Mouse (Mus musculus) midbrain, embryonic 16.5 days (tissue): Measurements from ENCODE around the gene Tmem270. TPM values are rescaled to one million over a fixed set of nuclear protein-coding genes. Genes with fewer than 3 reads are reported as not detected.
A peak's percentile ranks its signal among the peaks of the same experiment; 100 is the strongest.

Experiments
- ATAC-seq: fragments of 200-750 bp; cut with Nextera tagmentation; 2 replicates; pipeline ENCODE4 v1.8.0; 2017; ENCODE audit warnings: moderate TSS enrichment
- H3K27ac ChIP-seq: fragments of 300-500 bp; sonication (generic); 2 replicates; pipeline ENCODE4 v1.5.1; 2014; ENCODE audit warnings: mild to moderate bottlenecking, low read length, mixed read lengths
- H3K27me3 ChIP-seq: fragments of 300-500 bp; sonication (generic); 2 replicates; pipeline ENCODE4 v1.6.1; 2014; ENCODE audit warnings: low read depth, low read length, mixed read lengths; ENCODE audit not compliant: control insufficient read depth, insufficient read depth
- H3K36me3 ChIP-seq: fragments of 300-500 bp; sonication (generic); 2 replicates; pipeline ENCODE4 v1.6.1; 2014; ENCODE audit warnings: mild to moderate bottlenecking, low read length, moderate library complexity, mixed read lengths; ENCODE audit not compliant: control insufficient read depth, insufficient read depth
- H3K4me1 ChIP-seq: fragments of 300-500 bp; sonication (generic); 2 replicates; pipeline ENCODE4 v1.6.1; 2014; ENCODE audit warnings: mild to moderate bottlenecking, low read length, mixed read lengths; ENCODE audit not compliant: control insufficient read depth, insufficient read depth
- H3K4me2 ChIP-seq: fragments of 300-500 bp; sonication (generic); 2 replicates; pipeline ENCODE4 v1.6.1; 2014; ENCODE audit warnings: mild to moderate bottlenecking, low read length, mixed read lengths
- H3K4me3 ChIP-seq: fragments of 300-500 bp; sonication (generic); 2 replicates; pipeline ENCODE4 v1.5.1; 2014; ENCODE audit warnings: low read depth, mild to moderate bottlenecking, low read length, moderate library complexity, mixed read lengths
- H3K9ac ChIP-seq: fragments of 300-500 bp; sonication (generic); 2 replicates; pipeline ENCODE4 v1.6.1; 2014; ENCODE audit warnings: low read depth, low read length, mixed read lengths
- H3K9me3 ChIP-seq: fragments of 300-500 bp; sonication (generic); replicated peaks from 2 replicates; pipeline ENCODE4 v1.6.1; 2014; ENCODE audit warnings: mild to moderate bottlenecking, low read length, mixed read lengths; ENCODE audit not compliant: control insufficient read depth, poor library complexity, severe bottlenecking
- WGBS: fragments of 180-500 bp; shearing (Covaris S2); extraction: QIAGEN DNeasy Blood & Tissue Kit; methylation state at CpG from one replicate; pipeline ENCODE4 v1.1.7; 2014; 5-methylcytosine and 5-hydroxymethylcytosine counted together
- polyA plus RNA-seq: library from polyadenylated mRNA; unstranded; fragments of >200 nt; fragmentation: Nextera tagmentation; extraction: Ambion mirVana; gene quantifications from 2 replicates; pipeline ENCODE4 v1.2.1, GENCODE M21; 2015

Gene Tmem270
- polyA plus RNA-seq, 1 experiment from 2014 or later, result not detected

GRCm38 (mm10) chr5:134897596-134897995 is 8.9 kb downstream of the Tmem270 start:
- Histone ChIP-seq H3K4me2 (no peak overlapping the region), H3K4me3 (no peak overlapping the region), H3K27ac (no peak overlapping the region), H3K9me3 (no peaks in the 10 kb centered on the region), H3K36me3 (no peaks in the 10 kb centered on the region), H3K9ac (no peak overlapping the region), H3K4me1 (peaks cover 2% of the 10 kb centered on the region; the same call in 1 of the 2 replicates), H3K27me3 (no peaks in the 10 kb centered on the region)
- ATAC-seq, result no peak
- 84% methylated on average over 17 of the region's 17 CpGs for WGBS

- ATAC-seq, result no peak
- WGBS, result 83% methylated on average over 8 of the region's 8 CpGs
- no peaks in the 10 kb centered on the region for H3K9me3 ChIP-seq
- H3K4me1 ChIP-seq, result peaks cover 2% of the 10 kb centered on the region; the same call in 1 of the 2 replicates
- H3K4me3 ChIP-seq, result no peak overlapping the region
- H3K9ac ChIP-seq, result no peak overlapping the region
- H3K36me3 ChIP-seq, result no peaks in the 10 kb centered on the region
- H3K27me3 ChIP-seq, result no peaks in the 10 kb centered on the region
- H3K4me2 ChIP-seq, result no peak overlapping the region
- no peak overlapping the region for H3K27ac ChIP-seq
Observed at GRCm38 (mm10) chr5:134896965-134897364, 9.6 kb downstream of the Tmem270 start.

GRCm38 (mm10) chr5:134895291-134895690 is 11.2 kb downstream of the Tmem270 start:
- H3K27me3 ChIP-seq, result no peaks in the 10 kb centered on the region
- no peaks in the 10 kb centered on the region for H3K9me3 ChIP-seq
- H3K9ac ChIP-seq, result no peak overlapping the region
- no peak overlapping the region for H3K27ac ChIP-seq
- 72% methylated on average over 8 of the region's 8 CpGs for WGBS
- ATAC-seq, result no peak
- no peaks in the 10 kb centered on the region for H3K36me3 ChIP-seq
- H3K4me2 ChIP-seq, result no peak overlapping the region
- no peak overlapping the region for H3K4me3 ChIP-seq
- H3K4me1 ChIP-seq, result no peaks in the 10 kb centered on the region

GRCm38 (mm10) chr5:134892717-134893116 is 13.8 kb downstream of the Tmem270 start:
- H3K4me2 ChIP-seq, result no peak overlapping the region
- ATAC-seq, result no peak
- H3K4me3 ChIP-seq, result no peak overlapping the region
- H3K9ac ChIP-seq, result no peak overlapping the region
- H3K36me3 ChIP-seq, result no peaks in the 10 kb centered on the region
- no peaks in the 10 kb centered on the region for H3K4me1 ChIP-seq
- WGBS, result 80% methylated on average over 5 of the region's 5 CpGs
- H3K9me3 ChIP-seq, result no peaks in the 10 kb centered on the region
- no peaks in the 10 kb centered on the region for H3K27me3 ChIP-seq
- H3K27ac ChIP-seq, result no peak overlapping the region

- 71% methylated on average over 8 of the region's 8 CpGs for WGBS
- H3K36me3 ChIP-seq, result no peaks in the 10 kb centered on the region
- ATAC-seq, result no peak
Observed at GRCm38 (mm10) chr5:134891552-134891951, 15.0 kb downstream of the Tmem270 start.

GRCm38 (mm10) chr5:134890601-134891054 is 15.9 kb downstream of the Tmem270 start:
- Histone ChIP-seq H3K9me3 (no peaks in the 10 kb centered on the region), H3K4me3 (no peak overlapping the region), H3K27ac (no peak overlapping the region), H3K4me2 (no peak overlapping the region), H3K4me1 (no peaks in the 10 kb centered on the region), H3K9ac (no peak overlapping the region), H3K27me3 (no peaks in the 10 kb centered on the region), H3K36me3 (no peaks in the 10 kb centered on the region)
- WGBS, result 85% methylated on average over 6 of the region's 6 CpGs
- no peak for ATAC-seq

More at GRCm38 (mm10) chr5:134891552-134891951, 15.0 kb downstream of the Tmem270 start:
- Histone ChIP-seq H3K4me3 (no peak overlapping the region), H3K4me1 (no peaks in the 10 kb centered on the region), H3K4me2 (no peak overlapping the region), H3K27ac (no peak overlapping the region), H3K9me3 (no peaks in the 10 kb centered on the region), H3K27me3 (no peaks in the 10 kb centered on the region), H3K9ac (no peak overlapping the region)

- Histone ChIP-seq H3K4me2 (no peak overlapping the region), H3K9ac (no peak overlapping the region), H3K27ac (no peak overlapping the region), H3K4me3 (no peak overlapping the region), H3K27me3 (no peaks in the 10 kb centered on the region), H3K4me1 (no peaks in the 10 kb centered on the region), H3K36me3 (no peaks in the 10 kb centered on the region), H3K9me3 (no peaks in the 10 kb centered on the region)
- 85% methylated on average over 7 of the region's 7 CpGs for WGBS
- ATAC-seq, result no peak
Observed at GRCm38 (mm10) chr5:134888505-134888904, 18.0 kb downstream of the Tmem270 start.

GRCm38 (mm10) chr5:134887447-134888335 is 18.8 kb downstream of the Tmem270 start:
- H3K27ac ChIP-seq, result 0 out of 2 replicates have a peak overlapping the region, but pooled peaks have one; percentile 17
- no peak overlapping the region for H3K4me3 ChIP-seq
- H3K9ac ChIP-seq, result no peak overlapping the region
- H3K27me3 ChIP-seq, result no peaks in the 10 kb centered on the region
- no peaks in the 10 kb centered on the region for H3K36me3 ChIP-seq
- H3K4me2 ChIP-seq, result no peak overlapping the region
- H3K9me3 ChIP-seq, result no peaks in the 10 kb centered on the region
- no peaks in the 10 kb centered on the region for H3K4me1 ChIP-seq
- WGBS, result 50% methylated on average over 18 of the region's 18 CpGs
- no peak for ATAC-seq

DNA sequence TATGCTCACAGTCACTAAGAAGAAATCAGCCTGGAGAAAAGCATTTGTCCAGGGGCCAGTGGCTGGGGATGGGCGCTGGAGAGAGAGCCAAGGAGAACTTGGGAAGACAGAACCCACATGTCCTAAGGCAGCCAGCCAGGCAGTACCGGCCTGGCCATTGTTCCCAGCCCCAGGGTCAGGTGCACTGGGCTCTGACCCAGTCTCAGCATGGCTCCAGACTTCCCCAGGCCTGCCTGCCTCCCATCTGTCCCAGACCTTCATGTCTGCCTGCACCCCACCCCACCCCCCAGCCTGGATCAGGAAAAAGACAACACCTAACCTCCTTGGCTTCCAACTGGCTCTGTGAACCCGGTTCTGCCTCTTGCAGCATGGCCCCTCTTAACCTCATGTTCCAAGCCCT is 23.5 kb downstream of the Tmem270 start:
- Histone ChIP-seq H3K9me3 (0 out of 2 replicates have a peak, but pooled peaks cover 3% of the 10 kb centered on the region), H3K4me3 (no peak overlapping the region), H3K4me1 (no peaks in the 10 kb centered on the region), H3K27me3 (no peaks in the 10 kb centered on the region), H3K9ac (no peak overlapping the region), H3K27ac (no peak overlapping the region), H3K36me3 (no peaks in the 10 kb centered on the region), H3K4me2 (no peak overlapping the region)
- no peak for ATAC-seq
- WGBS, result 63% methylated on average over 3 of the region's 3 CpGs
